Mouse (Mus musculus) adrenal gland (tissue): ENCODE results near the gene Wdr53.
"Not testable (repeated sequence)": the region's sequence is repeated elsewhere in the genome, so short reads cannot be mapped to it uniquely, and the experiment has no call there.

Source experiments
- intact Hi-C: fragments of 180-260 bp; cut with DNase I; formaldehyde crosslinking; loops from one replicate; pipeline ENCODE4 v1.15.1; 2025
- long read RNA-seq, 2 experiments: library from polyadenylated mRNA; unstranded; transcript quantifications; one replicate each; pipeline ENCODE4 v2.0.0; 2020; ENCODE audit warnings: borderline replicate concordance in 1 of 2; ENCODE audit not compliant: insufficient replicate concordance in 1 of 2

The Wdr53 gene
- long read RNA-seq, experiment 1, transcript Wdr53-203 (3 exons, 832 nt): major isoform, 6 of 13 reads
- long read RNA-seq, experiment 1, partial matches to known transcripts: 4 of 13 reads
- long read RNA-seq, experiment 1, other reads (novel, unspliced or antisense): 1 of 13 reads
- long read RNA-seq, experiment 2, transcript Wdr53-203 (3 exons, 832 nt): major isoform, 7 of 11 reads
- long read RNA-seq, experiment 2, partial matches to known transcripts: 3 of 11 reads
- long read RNA-seq, experiment 2, other reads (novel, unspliced or antisense): 0 of 11 reads

DNA sequence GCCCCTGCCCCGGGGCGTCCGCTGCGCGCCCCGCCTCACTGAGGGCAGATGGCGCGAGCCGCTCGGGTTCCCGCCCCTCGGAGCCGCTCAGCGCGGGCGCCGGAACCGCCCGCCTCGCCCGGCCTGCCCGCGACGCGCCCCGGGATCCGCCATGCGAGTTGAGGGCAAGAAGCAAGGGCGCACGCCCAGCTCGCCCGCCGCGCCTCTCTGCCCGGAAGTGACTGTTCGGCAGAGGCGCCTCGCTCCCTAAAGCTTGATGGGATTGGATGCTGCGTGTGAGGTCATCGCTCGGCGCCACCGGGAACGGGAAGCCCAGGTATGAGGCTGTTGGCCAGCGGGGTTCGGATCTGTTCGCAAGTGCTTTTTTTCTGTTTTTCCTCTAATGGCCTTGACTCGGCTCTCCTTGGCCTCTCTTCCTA is at the start of gene Wdr53, which contains the start of gene Fbxo45:
Gene Wdr53, plus strand, starts transcription at position 276 of the 419 bp plus-strand sequence.
Gene Fbxo45, minus strand, starts transcription at position 207 of the 419 bp plus-strand sequence.
- intact Hi-C loops: no loop called here

DNA sequence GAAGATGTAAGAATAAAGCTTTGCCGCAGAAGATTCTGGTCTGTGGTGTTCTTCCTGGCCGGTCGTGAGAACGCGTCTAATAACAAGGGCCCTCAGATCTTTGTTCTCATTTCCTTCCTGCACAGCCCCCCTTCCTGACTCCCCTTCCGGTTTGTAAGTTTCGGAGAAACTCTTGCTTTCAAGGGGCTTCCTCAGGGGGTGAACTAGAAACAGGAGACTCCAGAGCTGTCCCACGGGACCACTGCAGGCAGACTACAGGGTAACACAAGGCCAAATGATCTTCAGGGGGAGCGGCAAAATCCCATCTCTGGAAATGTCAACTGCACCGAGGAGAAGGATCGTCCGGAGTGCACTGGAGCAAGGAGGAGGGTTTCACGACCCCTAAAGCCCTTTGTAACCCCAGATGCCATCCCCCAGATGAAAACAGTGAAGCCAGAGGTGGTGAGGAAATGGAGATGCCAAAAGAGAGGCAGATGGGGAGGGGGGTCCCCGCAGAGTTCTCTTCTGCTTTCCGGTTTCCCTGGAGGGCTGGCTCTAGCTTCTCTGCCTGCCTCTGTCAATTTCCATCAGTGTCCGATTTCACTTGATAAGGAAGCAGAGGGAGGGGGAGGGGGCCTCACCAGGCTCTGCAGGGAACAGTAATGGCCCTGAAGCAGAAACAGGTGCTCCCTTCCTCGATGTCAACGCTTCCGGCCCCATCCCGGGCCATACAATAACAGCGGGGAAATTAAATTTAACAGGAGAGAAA is 46.6 kb upstream of the Wdr53 start:
- intact Hi-C loops: loop anchor here (5.0 kb wide), 1 partner anchor 83 kb away; no protein-coding TSS in a partner anchor

DNA sequence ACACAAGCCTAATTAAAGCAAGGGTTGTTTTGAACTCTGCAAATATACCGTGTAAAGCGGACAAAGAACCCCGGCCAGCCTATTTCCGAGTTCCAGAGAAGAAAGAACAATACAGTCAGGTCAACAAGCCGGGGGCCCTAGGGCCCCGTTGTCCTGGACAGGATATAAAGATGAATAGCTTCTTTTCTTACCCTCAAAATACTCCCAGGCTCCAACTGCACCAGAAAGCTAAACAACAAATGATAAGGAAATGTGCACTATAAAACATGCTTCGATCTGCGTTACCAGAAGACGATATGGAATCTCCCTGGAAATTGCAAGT is 46.1 kb upstream of the Wdr53 start:
- intact Hi-C loops: loop anchor here (5.0 kb wide), 1 partner anchor 84 kb away; no protein-coding TSS in a partner anchor

DNA sequence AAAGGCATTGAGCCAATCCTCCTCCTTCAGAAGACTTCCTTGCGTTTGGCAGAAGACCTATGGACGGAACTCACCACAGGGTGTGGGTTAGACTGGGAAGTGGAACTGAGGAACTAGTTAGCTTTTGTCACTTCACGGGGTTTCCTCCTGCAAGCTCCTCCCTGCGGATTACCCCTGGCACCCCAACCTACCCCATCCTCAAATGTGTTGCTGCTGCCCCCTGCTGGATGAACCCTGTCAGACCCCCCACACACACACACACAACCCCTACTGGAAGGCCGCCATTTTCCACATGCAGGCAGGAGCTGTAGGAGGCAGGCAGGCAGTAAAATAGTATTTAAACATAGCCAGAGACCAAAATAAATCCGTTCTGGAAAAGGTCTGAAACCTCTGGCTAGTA is 44.3 kb upstream of the Wdr53 start:
- intact Hi-C loops: loop anchor here (5.0 kb wide), 1 partner anchor 85 kb away; no protein-coding TSS in a partner anchor

DNA sequence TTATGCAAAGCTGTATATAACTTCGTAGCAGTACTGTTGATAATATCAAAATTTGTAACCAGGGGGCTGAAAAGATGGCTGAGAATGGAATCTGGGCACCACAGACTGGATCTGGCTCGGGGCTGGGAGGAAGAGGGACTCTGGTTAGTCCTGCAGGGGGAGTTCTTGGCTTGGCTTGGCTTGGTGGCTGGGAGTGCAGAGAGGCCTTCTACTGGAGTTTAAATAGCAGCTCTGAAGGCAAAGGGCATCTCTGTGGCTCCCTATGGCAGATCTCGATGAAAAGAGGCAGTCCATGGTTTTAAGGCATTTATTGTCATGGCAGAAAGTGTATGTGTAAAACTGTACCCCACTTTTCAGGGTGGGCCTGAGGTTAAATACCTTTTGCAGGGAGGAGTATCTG is 42.1 kb upstream of the Wdr53 start:
- intact Hi-C loops: loop anchor here (5.0 kb wide), 1 partner anchor 88 kb away; no protein-coding TSS in a partner anchor

DNA sequence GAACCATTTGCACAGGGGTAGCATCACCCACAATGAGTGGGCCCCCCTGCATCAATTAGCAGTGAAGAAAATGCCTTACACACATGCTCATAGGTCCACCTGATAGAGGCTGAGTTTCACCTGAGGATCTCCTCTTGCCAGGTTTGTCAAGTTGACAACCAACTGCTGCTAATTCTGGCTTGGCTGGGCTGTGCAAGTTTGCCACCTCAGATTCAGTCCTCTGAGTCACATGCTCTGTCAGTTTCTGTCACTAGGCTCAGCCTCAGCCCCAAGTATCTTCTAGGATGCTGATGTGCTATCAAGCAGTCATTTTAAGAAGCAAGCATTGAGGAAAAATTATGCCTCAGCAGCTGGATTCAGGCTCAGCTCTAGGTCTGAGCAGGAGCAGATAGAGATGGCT is 32.9 kb upstream of the Wdr53 start:
- intact Hi-C loops: no loop called here

DNA sequence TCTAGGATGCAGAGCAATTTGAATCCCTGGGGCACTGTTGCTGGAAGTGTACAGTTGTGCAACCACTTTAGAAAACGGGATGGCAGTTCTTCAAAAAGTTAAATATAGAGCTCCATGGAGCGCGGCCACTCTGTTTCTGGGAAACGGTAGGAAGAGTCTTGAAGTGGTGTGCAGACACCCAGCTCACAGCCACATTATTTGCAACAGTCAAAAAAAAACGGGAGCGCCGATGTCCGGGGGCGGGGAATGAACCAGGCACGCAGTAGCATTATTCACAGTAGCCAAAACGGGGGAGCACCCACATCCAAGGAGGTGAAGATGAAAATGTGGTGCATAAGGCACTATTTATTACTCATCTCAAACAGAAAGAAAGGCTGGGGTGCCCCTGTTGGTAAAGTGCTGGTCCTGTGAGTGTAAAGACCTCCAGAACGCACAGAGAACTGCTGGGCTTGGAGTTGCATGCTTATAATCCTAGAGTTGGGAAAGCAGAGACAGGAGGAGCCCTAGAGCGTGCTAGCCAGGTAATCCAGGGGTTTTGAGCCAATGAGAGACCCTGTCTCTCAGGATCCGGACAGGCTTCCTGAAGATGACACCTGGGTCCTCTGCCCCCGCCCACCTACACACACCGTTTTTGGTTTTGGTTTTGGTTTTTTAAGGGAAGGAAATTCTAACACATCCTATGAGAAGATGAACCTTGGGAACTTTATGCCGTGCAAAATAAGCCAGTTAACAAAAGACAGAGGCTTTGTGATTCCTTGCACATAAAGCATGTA is 32.0 kb upstream of the Wdr53 start:
- intact Hi-C loops: no loop called here

- intact Hi-C loops: no loop called here
These were observed 25.2 kb upstream of the Wdr53 start for GRCm38 (mm10) chr16:32221803-32222202.

GRCm38 (mm10) chr16:32222399-32222798 is 24.6 kb upstream of the Wdr53 start:
- intact Hi-C loops: no loop called here

DNA sequence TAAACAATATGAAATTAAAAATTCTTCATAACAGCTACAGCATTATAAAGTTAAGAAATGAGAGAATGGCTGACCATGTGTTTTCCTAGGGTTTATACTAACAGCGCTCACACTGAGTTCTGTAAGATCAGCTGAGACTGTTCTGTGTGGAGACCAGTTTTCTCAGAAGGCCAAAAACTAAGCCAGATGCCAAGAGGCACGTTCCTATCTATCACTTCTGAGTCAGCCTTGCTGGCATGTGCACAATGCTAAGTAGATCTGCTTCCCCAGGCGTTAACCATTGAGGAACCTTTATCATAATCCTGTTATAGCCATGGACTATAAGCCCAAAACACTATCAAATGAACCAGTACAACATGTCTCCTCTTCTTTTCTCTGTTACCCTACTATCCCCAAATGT is 15.0 kb upstream of the Wdr53 start:
- intact Hi-C loops: not testable (repeated sequence)

- intact Hi-C loops: no loop called here
These were observed 8.9 kb upstream of the Wdr53 start for GRCm38 (mm10) chr16:32237930-32238680.

DNA sequence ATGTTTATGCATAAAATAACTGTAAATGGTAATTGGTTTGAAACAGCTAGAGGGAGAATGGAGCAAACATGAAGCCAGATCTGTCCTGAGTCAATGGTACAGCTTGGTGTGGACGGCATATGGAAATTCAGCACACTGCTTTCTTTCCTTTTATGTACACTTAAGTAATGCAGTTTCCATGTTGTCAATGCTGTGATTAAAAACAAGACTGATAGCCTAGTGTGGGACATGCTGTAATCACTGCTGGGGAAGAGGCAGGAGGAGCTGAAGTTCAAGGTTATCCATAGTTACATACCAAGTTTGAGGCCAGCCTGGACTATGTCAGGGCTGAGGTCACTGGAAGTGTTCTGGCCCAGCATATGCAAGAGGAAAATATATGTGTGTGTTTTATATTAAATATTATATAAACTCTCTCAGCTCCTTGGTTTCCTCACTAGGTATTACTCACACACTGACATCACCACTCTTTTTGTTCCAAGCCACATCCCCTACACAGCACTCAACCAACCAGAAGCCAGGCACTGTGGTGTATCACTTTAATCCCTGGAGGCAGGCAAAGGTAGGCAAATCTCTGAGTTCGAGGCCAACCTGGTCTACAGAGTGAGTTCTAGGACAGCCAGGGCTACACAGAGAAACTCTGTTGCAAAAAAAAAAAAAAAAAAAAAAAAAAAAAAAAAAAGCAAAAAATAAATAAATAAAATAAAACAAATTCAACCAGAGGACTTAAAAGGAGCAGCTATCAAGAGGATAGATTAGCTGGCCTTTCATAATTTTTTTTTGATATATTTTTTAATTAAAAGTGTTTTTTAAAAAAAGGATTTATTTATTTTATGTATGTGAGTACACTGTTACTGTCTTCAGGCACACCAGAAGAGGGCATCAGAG is 7.4 kb upstream of the Wdr53 start:
- intact Hi-C loops: no loop called here

DNA sequence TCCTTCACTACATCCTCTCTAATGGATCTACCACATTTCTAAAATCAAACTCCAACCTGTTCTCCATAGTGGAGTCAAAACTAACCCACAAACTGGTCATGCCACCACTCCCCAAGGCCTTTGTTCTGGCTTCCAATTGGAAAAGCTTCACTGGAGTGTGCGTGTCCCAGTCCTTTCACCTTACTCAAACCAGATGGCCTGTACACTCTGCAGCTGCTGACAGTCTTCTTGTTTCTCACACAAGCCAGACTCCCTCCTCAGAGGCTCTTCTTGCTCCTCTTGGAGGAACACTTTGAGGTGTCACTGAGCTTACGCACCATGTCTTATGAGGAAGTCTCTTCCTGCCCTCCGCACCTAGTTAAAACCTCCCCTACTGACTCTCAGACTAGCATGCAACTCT is 3.1 kb upstream of the Wdr53 start:
- intact Hi-C loops: no loop called here

GRCm38 (mm10) chr16:32246351-32246791 is 656 bp upstream of the Wdr53 start:
- intact Hi-C loops: no loop called here

DNA sequence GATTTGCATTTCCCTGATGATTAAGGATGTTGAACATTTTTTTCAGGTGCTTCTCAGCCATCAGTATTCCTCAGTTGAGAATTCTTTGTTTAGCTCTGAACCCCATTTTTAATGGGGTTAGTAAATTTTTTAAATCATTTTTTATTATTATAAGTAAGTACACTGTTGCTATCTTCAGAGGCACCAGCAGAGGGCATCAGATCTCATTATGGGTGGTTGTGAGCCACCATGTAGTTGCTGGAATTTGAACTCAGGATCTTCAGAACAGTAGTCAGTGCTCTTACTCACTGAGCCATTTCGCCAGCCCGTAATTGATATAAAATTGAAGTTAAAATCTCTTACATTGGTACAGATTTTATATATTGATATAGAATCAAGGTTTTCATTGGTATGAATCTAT is 17.2 kb downstream of the Wdr53 start:
- intact Hi-C loops: loop anchor here (2.0 kb wide), 1 partner anchor 235 kb away; no protein-coding TSS in a partner anchor

DNA sequence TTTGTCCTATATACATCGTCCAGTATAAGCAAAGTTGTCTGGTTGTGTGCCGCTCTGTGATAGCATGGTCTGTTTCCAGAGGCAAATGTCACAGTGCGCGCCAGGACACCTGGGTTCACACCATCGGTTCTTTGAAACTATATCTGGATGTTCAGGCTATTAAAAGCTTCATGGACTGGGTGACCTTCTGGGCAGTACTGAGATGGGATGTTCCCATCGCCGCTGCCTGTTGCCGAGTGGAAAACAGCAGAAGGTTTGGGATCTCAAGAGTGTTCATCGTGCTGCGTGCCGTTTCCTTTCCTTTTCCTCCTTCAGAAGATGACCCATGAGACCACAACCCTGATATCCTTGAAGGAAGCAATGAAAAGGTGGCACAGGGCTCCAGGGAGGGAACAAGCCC is 24.3 kb downstream of the Wdr53 start, which contains the start of gene Smco1:
Gene Smco1, plus strand, starts transcription at position 178 of the 400 bp plus-strand sequence.
- intact Hi-C loops: no loop called here

DNA sequence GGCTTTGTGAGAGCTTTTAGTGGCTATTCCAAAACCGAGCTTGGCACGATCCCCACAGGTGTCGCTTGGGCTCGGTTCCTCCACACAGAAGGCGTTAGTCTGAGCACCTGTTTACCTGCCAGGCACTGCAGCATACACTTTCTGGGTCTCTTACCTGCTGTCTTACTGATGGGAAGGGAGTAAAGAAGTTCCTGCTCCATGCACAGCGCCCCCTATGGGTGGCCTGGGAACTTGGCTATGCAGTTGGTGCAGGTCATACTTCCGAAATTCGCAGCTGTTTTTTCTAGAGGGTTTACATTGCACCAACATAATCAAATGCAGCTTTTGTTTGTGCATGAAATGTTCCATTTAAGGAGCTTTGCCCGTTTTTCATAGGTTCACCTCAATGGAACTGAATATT is 26.3 kb downstream of the Wdr53 start:
- intact Hi-C loops: no loop called here

GRCm38 (mm10) chr16:32275041-32275440 is 28.0 kb downstream of the Wdr53 start:
- intact Hi-C loops: no loop called here

GRCm38 (mm10) chr16:32275830-32276229 is 28.8 kb downstream of the Wdr53 start:
- intact Hi-C loops: no loop called here
